Mouse (Mus musculus) spleen, adult 2 months (tissue): ENCODE measurements around the gene Tmem121. TPM values are rescaled to one million over a fixed set of nuclear protein-coding genes. Genes with fewer than 3 reads are reported as not detected.

Experiments
- DNase-seq, 2 experiments: peaks; one replicate each; pipeline versions ENCODE4 v3.0.0 to v3.0.0-alpha.2; 2012 to 2021; ENCODE audit warnings: low spot score in 2 of 2, low read depth in 1 of 2
- H3K27ac ChIP-seq: fragments of 200-500 bp; 2 replicates; pipeline ENCODE4 v1.5.1; 2012; ENCODE audit warnings: low read length, inconsistent platforms; ENCODE audit not compliant: insufficient read depth
- H3K27me3 ChIP-seq: fragments of 200-500 bp; 2 replicates; pipeline ENCODE4 v1.6.1; 2012; ENCODE audit warnings: mild to moderate bottlenecking, moderate library complexity, low read length, inconsistent platforms; ENCODE audit not compliant: control insufficient read depth, insufficient read depth
- H3K36me3 ChIP-seq: fragments of 200-500 bp; 2 replicates; pipeline ENCODE4 v1.6.1; 2012; ENCODE audit warnings: mild to moderate bottlenecking, low read length, inconsistent platforms; ENCODE audit not compliant: control insufficient read depth, insufficient read depth
- H3K4me1 ChIP-seq: fragments of 200-500 bp; 2 replicates; pipeline ENCODE4 v1.6.1; 2011; ENCODE audit warnings: inconsistent platforms; ENCODE audit not compliant: control insufficient read depth, insufficient read depth, insufficient read length
- H3K4me3 ChIP-seq: fragments of 200-500 bp; 2 replicates; pipeline ENCODE4 v1.5.1; 2011; ENCODE audit warnings: mild to moderate bottlenecking, inconsistent platforms; ENCODE audit not compliant: insufficient read depth, insufficient read length; ENCODE audit errors: extremely low read depth
- CTCF ChIP-seq: fragments of 200-500 bp; IDR thresholded peaks from 2 replicates; pipeline ENCODE4 v1.5.1; 2011; ENCODE audit warnings: mild to moderate bottlenecking, inconsistent platforms; ENCODE audit not compliant: insufficient read depth, insufficient read length, insufficient replicate concordance; ENCODE audit errors: extremely low read depth
- POLR2A ChIP-seq: fragments of 200-500 bp; IDR thresholded peaks from 2 replicates; pipeline ENCODE4 v1.6.1; 2011; ENCODE audit warnings: low read depth, low read length, inconsistent platforms
- WGBS: fragments of 180-500 bp; shearing (Covaris S2); methylation state at CpG from one replicate; pipeline ENCODE4 v1.1.7; 2018; 5-methylcytosine and 5-hydroxymethylcytosine counted together
- polyA plus RNA-seq: library from polyadenylated mRNA; depleted of rRNA; stranded (reverse); fragments of >200 nt; gene quantifications from 2 replicates; pipeline ENCODE4 v1.2.3, GENCODE M21; 2012

The Tmem121 gene
- polyA plus RNA-seq, 1 experiment: 1.7 TPM

DNA sequence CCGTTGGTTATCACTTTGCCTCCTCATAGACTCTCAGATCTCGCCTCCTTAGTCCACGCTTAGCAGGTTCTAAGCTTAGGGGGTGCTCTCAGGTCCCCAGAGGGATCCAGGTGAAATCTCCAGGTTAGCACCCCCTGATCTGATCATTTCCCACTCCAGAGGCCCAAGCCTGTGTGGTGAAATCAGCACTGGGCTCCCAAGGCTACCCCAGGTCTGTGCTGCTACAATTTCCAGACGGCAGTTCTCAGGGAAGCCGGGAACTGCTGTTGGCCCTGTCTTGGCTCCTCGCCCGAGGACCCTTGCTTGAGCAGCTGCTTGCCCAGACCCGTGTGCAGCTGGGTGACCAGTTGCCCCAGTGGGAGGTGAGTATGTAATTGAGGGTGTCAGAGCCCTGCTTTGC is 28.7 kb upstream of the Tmem121 start:
- TF ChIP-seq POLR2A (no peak), CTCF (no peak)
- H3K36me3 ChIP-seq: peaks cover 2% of the 10 kb centered on the region; the same call in 1 of the 2 replicates
- peaks cover 14% of the 10 kb centered on the region; the same call in 1 of the 2 replicates for H3K4me1 ChIP-seq
- 45% methylated on average over 8 of the region's 8 CpGs for WGBS
- no peak for DNase-seq
- no peak overlapping the region for H3K27ac ChIP-seq
- H3K4me3 ChIP-seq: peak overlapping the region; percentile 68; the same call in 1 of the 2 replicates
- H3K27me3 ChIP-seq: no peaks in the 10 kb centered on the region

DNA sequence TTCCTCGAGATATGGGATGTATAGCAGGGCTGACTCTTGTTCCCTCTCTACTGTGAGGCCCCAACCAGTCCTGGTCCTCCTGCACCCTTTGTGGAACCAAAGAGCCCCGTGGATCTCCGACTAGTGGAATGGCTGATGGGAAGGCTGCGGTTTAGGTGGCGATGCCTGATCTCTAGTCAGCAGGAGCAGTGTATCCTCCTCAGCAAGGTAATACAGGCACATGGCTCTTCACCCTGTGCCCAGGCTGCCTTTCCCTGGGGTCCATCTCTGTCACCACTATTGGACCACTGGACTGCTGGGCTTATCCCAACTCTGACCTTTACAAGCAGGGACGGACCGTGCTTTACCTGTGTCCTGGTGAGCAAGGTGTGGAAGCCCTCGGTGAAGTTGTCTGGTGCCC is 28.2 kb upstream of the Tmem121 start:
- Histone ChIP-seq H3K36me3 (peaks cover 2% of the 10 kb centered on the region; the same call in 1 of the 2 replicates), H3K4me3 (no peak overlapping the region), H3K27ac (no peak overlapping the region), H3K4me1 (peaks cover 16% of the 10 kb centered on the region; the same call in 1 of the 2 replicates), H3K27me3 (no peaks in the 10 kb centered on the region)
- no peak for DNase-seq
- WGBS: 89% methylated on average over 8 of the region's 8 CpGs
- no peak for TF ChIP-seq POLR2A
- TF ChIP-seq CTCF: no peak

DNA sequence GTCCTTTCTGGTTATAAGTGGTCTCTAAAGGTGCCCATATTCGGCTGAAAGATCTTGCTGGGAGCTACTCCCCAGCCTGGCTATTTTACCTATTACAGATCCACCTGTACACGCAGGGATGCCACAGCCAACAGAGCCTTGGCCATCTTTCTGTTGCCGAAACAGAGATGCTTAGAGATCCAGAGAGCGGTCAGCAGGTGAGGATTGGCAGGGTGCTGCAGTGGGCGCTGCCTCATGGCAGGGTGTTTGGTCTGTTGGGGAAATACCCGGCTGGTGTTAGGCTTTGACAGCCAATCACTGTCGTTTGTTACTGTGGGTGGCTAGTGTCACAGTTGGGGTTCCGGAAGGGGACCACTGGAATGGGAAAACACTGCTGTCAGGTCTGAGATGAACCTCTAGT is 27.8 kb upstream of the Tmem121 start:
- peaks cover 2% of the 10 kb centered on the region; the same call in 1 of the 2 replicates for H3K36me3 ChIP-seq
- no peaks in the 10 kb centered on the region for H3K27me3 ChIP-seq
- H3K27ac ChIP-seq: no peak overlapping the region
- 85% methylated on average over 8 of the region's 8 CpGs for WGBS
- no peak for TF ChIP-seq CTCF
- TF ChIP-seq POLR2A: no peak
- H3K4me3 ChIP-seq: no peak overlapping the region
- peaks cover 15% of the 10 kb centered on the region; the same call in 1 of the 2 replicates for H3K4me1 ChIP-seq
- DNase-seq: no peak

DNA sequence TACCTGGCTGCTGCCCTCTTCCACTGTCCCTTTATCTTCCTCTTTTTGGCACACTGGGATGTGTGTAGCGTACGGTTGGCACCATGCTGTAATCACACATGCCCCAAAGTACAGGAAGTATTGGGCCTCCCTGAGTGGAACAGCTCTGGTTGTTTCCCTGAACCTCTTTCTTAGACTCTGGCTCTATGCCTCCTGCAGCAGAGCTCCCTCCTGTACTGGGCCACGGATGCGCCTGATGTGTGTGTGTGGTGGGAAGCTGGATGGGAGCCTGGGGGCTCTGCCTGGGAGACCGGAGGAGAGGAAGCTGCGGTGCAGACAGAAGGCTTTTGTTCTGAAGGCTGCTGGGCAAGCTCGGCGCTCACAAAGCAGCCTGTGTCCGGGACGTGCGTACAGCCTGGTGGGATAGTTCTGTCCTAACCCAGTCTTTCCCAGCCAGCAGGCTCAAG is 22.1 kb upstream of the Tmem121 start:
- no peak for DNase-seq
- H3K27me3 ChIP-seq: no peaks in the 10 kb centered on the region
- TF ChIP-seq CTCF (no peak), POLR2A (no peak)
- H3K36me3 ChIP-seq: peaks cover 1% of the 10 kb centered on the region; the same call in 1 of the 2 replicates
- no peak overlapping the region for H3K27ac ChIP-seq
- H3K4me3 ChIP-seq: no peak overlapping the region
- peaks cover 13% of the 10 kb centered on the region; the same call in 1 of the 2 replicates for H3K4me1 ChIP-seq
- WGBS: 71% methylated on average over 11 of the region's 11 CpGs

DNA sequence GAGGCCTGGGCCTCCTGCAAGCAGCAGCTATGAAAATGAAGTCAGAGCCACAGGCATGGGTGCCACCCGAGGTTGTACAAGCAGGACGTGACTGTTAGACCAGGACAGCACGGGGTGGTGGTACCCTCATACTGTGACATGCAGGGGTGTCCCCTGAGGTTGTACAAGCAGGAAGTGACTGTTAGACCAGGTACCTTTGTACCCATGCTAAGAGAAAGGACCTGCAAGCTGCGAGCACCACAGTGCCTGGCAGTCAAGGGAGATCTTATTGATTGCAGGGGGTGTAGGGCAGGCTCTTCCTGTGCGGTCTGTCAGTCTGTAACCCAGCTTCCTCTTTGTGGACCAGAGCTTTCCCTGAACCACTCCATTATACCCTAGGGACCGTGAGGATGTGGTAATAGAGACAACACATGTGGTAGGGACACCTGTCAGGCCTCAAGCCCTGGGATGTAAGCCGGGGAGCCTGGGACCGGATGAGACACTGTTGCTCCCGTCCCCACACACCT is 17.6 kb upstream of the Tmem121 start:
- TF ChIP-seq POLR2A (no peak; the same call in 1 of the 2 replicates), CTCF (no peak)
- WGBS: 6% methylated on average over 9 of the region's 9 CpGs
- H3K4me3 ChIP-seq: no peak overlapping the region
- H3K36me3 ChIP-seq: peaks cover under 1% of the 10 kb centered on the region; the same call in 1 of the 2 replicates
- peak overlapping the region; percentile 82 for H3K27ac ChIP-seq
- H3K27me3 ChIP-seq: no peaks in the 10 kb centered on the region
- peak; percentile 69 to 79 for DNase-seq
- peaks cover 11% of the 10 kb centered on the region; the same call in 1 of the 2 replicates for H3K4me1 ChIP-seq

DNA sequence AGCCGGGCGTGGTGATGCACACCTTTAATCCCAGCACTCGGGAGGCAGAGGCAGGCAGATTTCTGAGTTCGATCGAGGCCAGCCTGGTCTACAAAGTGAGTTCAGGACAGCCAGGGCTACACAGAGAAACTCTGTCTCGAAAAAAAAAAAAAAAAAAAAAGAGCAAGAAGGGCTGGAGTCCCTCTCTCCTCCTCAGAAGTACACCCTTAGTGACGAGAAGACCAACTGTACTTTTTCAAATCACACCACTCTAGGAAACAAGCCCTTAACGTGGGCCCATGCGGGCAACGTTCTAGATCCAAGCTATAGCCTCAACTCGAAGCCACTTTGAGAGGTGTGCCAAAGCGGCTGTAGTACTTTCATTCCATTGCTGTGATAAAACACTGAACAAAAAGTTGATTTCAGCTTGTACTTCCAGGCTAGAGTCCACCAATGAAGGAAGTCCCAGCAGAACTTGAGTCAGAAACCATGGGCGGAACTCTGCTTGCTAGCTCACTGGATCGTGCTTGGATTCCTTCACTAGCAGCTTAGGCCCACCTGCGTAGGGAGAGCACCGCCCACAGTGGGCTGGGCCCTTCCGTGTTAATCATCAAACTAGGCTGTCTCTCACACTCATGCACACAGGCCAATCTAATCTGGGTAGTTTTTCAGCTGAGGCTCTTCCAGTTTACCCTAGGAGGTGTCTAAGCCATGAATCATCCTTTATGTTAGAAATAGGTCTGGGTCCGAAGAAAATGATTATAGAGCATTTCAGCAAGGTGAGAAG is 8.6 kb upstream of the Tmem121 start:
- 87% methylated on average over 18 of the region's 18 CpGs for WGBS
- no peak overlapping the region for H3K27ac ChIP-seq
- H3K4me1 ChIP-seq: no peaks in the 10 kb centered on the region
- TF ChIP-seq CTCF (no peak), POLR2A (no peak)
- no peak for DNase-seq
- no peak overlapping the region for H3K4me3 ChIP-seq
- H3K36me3 ChIP-seq: no peaks in the 10 kb centered on the region
- H3K27me3 ChIP-seq: no peaks in the 10 kb centered on the region

DNA sequence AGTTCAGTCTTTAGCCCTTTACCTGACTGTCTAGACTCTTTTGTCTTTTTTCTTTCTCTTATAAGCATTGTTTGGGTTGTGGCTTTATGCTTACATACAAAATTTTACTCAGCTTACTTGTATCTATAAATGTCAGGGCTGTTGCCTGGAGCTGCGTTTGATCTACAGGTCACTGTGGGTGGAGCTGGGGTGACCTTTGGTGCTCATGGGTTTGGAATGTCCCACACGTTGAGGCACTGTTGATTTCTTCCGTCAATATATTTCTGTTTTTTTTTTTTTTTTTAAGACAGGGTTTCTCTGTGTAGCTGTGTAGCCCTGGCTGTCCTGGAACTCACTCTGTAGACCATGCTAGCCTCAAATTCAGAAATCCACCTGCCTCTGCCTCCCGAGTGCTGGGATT is 4.7 kb upstream of the Tmem121 start:
- TF ChIP-seq CTCF (no peak), POLR2A (no peak)
- WGBS: 76% methylated on average over 4 of the region's 4 CpGs
- no peak overlapping the region for H3K4me3 ChIP-seq
- H3K27ac ChIP-seq: no peak overlapping the region
- H3K27me3 ChIP-seq: peaks cover 7% of the 10 kb centered on the region
- H3K4me1 ChIP-seq: peaks cover 7% of the 10 kb centered on the region
- no peak for DNase-seq
- no peaks in the 10 kb centered on the region for H3K36me3 ChIP-seq
